Mouse (Mus musculus): ENCODE measurements around the gene Tmem208.

- no peak for TF ChIP-seq GATA1 (IDR thresholded peaks at IDR 0.05; ENCODE audit: low read length)
- no peak for TF ChIP-seq TAL1 (IDR thresholded peaks at IDR 0.05; ENCODE audit: low read length)
Measured at GRCm38 (mm10) chr8:105359208-105359607, 33.1 kb downstream of the Tmem208 start.

Data from erythroblast, embryonic 14.5 days (primary cell).